Mouse (Mus musculus): ENCODE data around the gene Kcnk5. TPM values are rescaled to one million over a fixed set of nuclear protein-coding genes. Genes with fewer than 3 reads are reported as not detected.

The Kcnk5 gene
- polyA plus RNA-seq (2012; rRNA removed), result 4.3 and 5.7 TPM in 2 replicates

DNA sequence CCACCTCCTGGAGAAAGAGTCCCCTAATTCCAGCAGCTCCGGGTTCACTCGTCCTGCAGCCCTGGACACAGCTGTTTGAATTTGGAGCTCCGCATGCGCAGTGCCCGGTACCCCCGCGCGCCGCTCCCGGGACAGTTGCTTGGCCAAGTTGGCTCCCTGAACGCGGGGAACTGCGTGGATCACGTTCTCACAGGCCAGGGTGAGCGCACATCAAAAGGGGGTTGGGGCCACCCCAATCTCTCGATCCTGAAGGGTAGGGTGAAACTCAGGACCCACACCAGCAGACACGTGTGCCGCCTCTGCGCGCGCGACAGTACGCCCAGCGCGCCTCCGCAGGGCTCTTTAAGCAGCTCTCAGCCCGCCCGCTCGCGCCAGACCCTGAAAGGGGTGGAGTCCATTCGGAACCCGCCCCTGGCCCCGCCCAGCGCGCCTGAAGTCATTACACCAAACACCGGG lies at the start of gene Kcnk5:
Gene Kcnk5, minus strand, starts transcription at position 344 of the 456 bp plus-strand sequence.
- WGBS, result under 1% methylated on average over 36 of the region's 36 CpGs
- TF ChIP-seq POLR2A (IDR thresholded peaks at IDR 0.05; ENCODE audit: borderline replicate concordance, extremely low read depth, low read depth, low read length) (peak; percentile 91; the same call in 1 of the 2 replicates), CTCF (IDR thresholded peaks at IDR 0.05; ENCODE audit: insufficient read depth, low read length) (no peak)
- H3K4me1 ChIP-seq (ENCODE audit: control insufficient read depth, insufficient read depth, low read length), result peaks cover 3% of the 10 kb centered on the region; the same call in 1 of the 2 replicates
- peak within 1 kb of the TSS; percentile 95 for H3K4me3 ChIP-seq (replicated peaks; ENCODE audit: extremely low read depth, low read depth, low read length)
- peak; percentile 89 for DNase-seq

DNA sequence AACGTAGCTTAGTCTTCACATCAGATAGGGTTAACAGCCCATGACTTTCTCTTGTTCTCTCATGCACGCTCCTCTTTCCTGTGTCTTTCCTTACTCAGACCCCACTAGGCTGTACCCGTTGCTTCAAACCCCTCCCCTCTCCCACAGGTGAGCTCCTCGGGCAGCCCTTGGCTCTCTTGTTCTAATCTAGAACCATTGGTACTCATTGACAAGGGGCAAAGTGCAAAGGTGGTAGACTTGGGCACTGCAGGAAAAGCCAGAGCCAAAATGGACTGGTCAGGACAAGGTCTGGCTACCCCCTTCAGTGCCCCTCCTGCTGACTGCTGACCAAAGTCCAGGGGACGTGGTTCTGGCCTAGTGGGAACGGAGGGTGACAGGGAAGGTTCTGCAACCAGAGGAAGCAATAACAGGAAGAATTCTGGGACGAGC lies 48.5 kb upstream of the Kcnk5 start:
- TF ChIP-seq POLR2A (IDR thresholded peaks at IDR 0.05; ENCODE audit: borderline replicate concordance, extremely low read depth, low read depth, low read length), result no peak
- TF ChIP-seq CTCF (IDR thresholded peaks at IDR 0.05; ENCODE audit: insufficient read depth, low read length), result no peak
- no peak for DNase-seq
- Histone ChIP-seq H3K4me3 (replicated peaks; ENCODE audit: extremely low read depth, low read depth, low read length) (no peak overlapping the region), H3K4me1 (ENCODE audit: control insufficient read depth, insufficient read depth, low read length) (no peaks in the 10 kb centered on the region)
- WGBS, result 77% methylated on average over 7 of the region's 7 CpGs

DNA sequence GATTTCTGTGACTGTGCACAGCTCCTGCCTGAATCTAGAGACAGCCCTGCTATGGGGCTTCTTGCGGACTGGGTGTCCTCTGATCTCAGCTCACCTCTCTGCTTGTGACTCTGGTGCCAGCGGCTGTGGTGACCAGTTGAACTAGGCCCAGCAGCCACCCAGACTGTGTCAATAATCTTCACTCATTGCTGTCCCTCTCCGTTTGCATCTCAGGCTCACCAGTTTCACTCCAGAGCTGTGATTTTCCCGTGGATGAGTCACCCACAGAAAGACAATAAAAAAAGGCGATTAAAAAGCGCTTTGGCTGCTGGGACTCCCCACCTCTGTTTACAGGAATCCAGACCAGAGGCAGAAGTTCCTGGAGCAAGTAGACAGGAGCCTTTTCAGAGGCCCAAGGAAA lies 47.8 kb upstream of the Kcnk5 start:
- TF ChIP-seq CTCF (IDR thresholded peaks at IDR 0.05; ENCODE audit: insufficient read depth, low read length) (no peak), POLR2A (IDR thresholded peaks at IDR 0.05; ENCODE audit: borderline replicate concordance, extremely low read depth, low read depth, low read length) (no peak)
- Histone ChIP-seq H3K4me3 (replicated peaks; ENCODE audit: extremely low read depth, low read depth, low read length) (no peak overlapping the region), H3K4me1 (ENCODE audit: control insufficient read depth, insufficient read depth, low read length) (no peaks in the 10 kb centered on the region)
- no peak for DNase-seq
- 66% methylated on average over 6 of the region's 6 CpGs for WGBS

DNA sequence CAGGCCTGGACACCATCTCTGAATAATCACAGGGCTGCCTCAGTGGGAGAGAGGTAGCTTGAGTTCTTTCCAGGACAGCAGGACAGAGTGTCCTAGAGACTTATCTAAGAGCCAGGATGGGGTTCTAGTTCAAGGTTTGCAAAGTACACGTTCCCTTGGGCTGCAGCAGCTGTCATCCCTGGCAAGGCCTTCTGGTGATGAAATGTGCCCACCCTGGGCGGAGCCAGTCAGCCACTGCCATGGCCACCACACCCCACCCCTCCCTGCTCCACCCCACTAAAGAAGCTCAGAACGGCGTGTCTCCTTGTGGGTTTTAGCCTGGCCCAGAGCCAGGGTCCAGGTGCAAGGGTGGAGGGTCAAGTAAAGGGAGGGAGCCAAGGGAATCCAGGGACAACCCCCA lies 46.7 kb upstream of the Kcnk5 start:
- no peak overlapping the region for H3K4me3 ChIP-seq (replicated peaks; ENCODE audit: extremely low read depth, low read depth, low read length)
- TF ChIP-seq CTCF (IDR thresholded peaks at IDR 0.05; ENCODE audit: insufficient read depth, low read length) (no peak), POLR2A (IDR thresholded peaks at IDR 0.05; ENCODE audit: borderline replicate concordance, extremely low read depth, low read depth, low read length) (no peak)
- no peak for DNase-seq
- 57% methylated on average over 4 of the region's 4 CpGs for WGBS
- H3K4me1 ChIP-seq (ENCODE audit: control insufficient read depth, insufficient read depth, low read length), result no peaks in the 10 kb centered on the region

DNA sequence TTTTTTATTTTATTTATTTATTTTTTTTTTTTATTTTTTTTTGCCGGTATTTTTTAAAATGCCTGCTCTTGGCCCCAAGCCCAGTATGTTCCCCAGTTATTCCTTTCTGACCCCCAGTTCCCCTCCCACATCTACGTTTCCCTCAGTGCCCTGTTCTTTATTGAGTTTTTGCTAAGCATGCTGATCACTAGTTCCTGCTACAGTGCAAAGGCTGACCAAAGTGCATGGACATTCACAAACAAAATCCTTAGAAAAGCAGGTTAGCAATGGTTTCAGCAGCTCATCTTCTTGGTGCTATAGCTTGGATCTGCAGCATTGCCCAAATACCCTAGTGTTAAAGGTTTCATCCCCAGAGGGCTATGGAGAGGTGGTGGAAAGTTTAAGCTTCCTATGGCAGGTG lies 45.4 kb upstream of the Kcnk5 start:
- DNase-seq, result no peak
- 49% methylated on average over 2 of the region's 2 CpGs for WGBS
- Histone ChIP-seq H3K4me1 (ENCODE audit: control insufficient read depth, insufficient read depth, low read length) (no peaks in the 10 kb centered on the region), H3K4me3 (replicated peaks; ENCODE audit: extremely low read depth, low read depth, low read length) (no peak overlapping the region)
- TF ChIP-seq POLR2A (IDR thresholded peaks at IDR 0.05; ENCODE audit: borderline replicate concordance, extremely low read depth, low read depth, low read length) (no peak), CTCF (IDR thresholded peaks at IDR 0.05; ENCODE audit: insufficient read depth, low read length) (no peak)

DNA sequence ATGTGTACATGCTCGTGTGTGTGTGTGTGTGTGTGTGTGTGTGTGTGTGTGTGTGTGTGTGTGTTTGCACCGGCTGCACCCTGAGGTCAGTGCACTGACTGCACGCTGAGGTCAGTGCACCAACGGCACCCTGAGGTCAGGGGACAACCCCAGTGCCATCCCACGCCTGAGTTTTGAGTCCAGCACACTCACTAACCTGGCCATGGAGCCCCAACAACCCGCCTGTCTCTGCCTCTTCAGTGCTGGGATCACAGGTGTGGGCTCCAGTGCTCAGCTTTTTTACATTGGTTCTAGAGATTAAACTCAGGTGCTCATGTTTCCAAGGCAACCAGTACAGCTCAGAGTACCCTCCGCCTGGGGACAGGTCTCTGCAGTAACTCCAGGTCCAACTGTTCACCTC lies 44.9 kb upstream of the Kcnk5 start:
- no peak overlapping the region for H3K4me3 ChIP-seq (replicated peaks; ENCODE audit: extremely low read depth, low read depth, low read length)
- TF ChIP-seq POLR2A (IDR thresholded peaks at IDR 0.05; ENCODE audit: borderline replicate concordance, extremely low read depth, low read depth, low read length), result no peak
- TF ChIP-seq CTCF (IDR thresholded peaks at IDR 0.05; ENCODE audit: insufficient read depth, low read length), result no peak
- no peaks in the 10 kb centered on the region for H3K4me1 ChIP-seq (ENCODE audit: control insufficient read depth, insufficient read depth, low read length)
- 49% methylated on average over 7 of the region's 7 CpGs for WGBS
- DNase-seq, result no peak

DNA sequence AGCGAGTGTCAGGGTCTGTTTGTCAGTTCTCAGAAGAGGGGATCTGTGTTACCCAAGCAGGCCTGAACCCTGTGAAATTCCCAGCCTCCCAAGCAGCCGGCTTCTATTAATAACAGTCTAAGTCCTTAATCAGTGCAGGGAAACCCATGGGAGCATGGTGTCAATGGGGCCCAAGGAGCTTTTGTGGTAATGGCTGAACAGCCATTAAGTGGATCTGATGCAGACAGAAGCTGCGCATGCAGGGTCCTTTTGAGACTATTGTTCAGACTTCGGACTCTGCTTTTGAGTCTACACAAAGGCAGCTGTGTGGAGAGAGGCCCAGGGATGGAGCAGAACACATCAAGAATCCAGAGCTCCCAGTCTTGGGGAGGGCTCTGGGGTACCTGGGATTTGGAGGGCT lies 43.9 kb upstream of the Kcnk5 start:
- TF ChIP-seq POLR2A (IDR thresholded peaks at IDR 0.05; ENCODE audit: borderline replicate concordance, extremely low read depth, low read depth, low read length) (no peak), CTCF (IDR thresholded peaks at IDR 0.05; ENCODE audit: insufficient read depth, low read length) (no peak)
- no peak for DNase-seq
- Histone ChIP-seq H3K4me1 (ENCODE audit: control insufficient read depth, insufficient read depth, low read length) (no peaks in the 10 kb centered on the region), H3K4me3 (replicated peaks; ENCODE audit: extremely low read depth, low read depth, low read length) (no peak overlapping the region)
- 84% methylated on average over 4 of the region's 4 CpGs for WGBS

DNA sequence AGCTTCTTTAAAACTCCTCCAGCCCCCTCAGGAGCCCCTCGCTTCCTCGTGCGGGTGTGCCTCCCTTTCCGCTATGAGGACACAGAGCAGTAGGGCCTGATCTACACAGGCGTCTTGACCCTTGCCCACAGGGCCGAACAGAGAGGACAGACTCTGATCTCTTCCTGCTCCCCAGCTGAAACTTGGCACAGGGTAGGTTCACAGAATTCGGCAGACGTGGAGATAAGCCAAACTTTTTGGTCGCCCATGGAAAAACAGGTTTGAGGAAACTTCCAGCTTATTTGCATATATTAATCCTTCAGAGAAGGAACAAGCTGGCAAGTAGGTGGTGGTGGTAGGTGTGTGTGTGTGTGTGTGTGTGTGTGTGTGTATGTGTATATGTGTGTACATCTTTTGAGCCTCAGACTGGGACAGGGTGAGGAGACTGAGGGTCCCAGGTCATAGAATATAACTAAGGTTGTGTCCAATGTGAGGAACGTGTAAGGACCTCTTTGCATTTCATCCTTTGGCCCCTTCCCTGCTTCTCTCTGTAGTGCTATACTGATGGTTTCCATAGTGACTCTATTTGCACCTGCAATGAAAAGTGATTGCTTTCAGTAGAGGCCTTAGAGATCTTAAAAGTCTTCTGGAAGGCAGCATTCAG lies 43.1 kb upstream of the Kcnk5 start:
- Histone ChIP-seq H3K4me1 (ENCODE audit: control insufficient read depth, insufficient read depth, low read length) (no peaks in the 10 kb centered on the region), H3K4me3 (replicated peaks; ENCODE audit: extremely low read depth, low read depth, low read length) (no peak overlapping the region)
- TF ChIP-seq POLR2A (IDR thresholded peaks at IDR 0.05; ENCODE audit: borderline replicate concordance, extremely low read depth, low read depth, low read length), result no peak
- no peak for TF ChIP-seq CTCF (IDR thresholded peaks at IDR 0.05; ENCODE audit: insufficient read depth, low read length)
- no peak for DNase-seq
- WGBS, result 40% methylated on average over 10 of the region's 10 CpGs

DNA sequence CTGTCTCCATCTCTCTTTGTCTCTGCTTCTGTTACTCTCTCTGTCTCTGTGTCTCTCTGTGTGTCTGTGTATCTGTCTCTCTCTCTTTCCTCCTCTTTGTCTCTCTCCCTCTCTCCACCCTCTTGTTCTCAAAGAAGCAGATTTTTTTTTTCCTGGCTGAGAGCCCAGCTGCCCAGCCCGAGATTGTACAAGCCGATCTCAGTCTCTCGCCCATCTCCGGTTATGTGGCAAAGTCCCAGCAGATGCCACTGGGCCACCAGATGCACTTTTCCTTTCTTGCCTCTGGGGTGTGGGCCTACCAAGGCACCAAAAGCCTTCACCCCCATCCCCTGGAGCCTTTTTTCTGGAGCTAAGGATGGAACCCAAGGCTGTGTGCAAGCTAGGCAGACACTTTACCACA lies 42.6 kb upstream of the Kcnk5 start:
- no peak for TF ChIP-seq CTCF (IDR thresholded peaks at IDR 0.05; ENCODE audit: insufficient read depth, low read length)
- no peak for TF ChIP-seq POLR2A (IDR thresholded peaks at IDR 0.05; ENCODE audit: borderline replicate concordance, extremely low read depth, low read depth, low read length)
- H3K4me1 ChIP-seq (ENCODE audit: control insufficient read depth, insufficient read depth, low read length), result no peaks in the 10 kb centered on the region
- no peak for DNase-seq
- WGBS, result 11% methylated on average over 4 of the region's 4 CpGs
- H3K4me3 ChIP-seq (replicated peaks; ENCODE audit: extremely low read depth, low read depth, low read length), result no peak overlapping the region

DNA sequence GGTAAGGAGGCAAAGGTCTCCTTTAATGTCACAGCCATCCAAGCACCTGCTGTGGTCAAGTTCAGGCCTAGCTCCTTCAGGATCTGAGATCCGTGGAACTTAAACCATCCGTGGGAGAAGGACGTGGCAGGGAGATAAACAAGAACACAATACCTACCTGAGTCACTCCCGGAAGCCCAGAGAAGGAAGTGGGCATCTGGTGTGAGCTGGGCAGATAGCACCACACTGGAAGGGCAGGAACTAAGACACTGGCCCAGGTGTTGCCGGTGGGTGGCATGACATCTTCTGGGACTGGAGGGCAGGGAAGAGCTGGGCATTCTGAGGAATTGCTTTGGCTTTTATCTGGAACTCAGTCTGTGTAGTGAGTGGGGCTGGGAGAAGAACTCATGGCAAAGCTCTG lies 41.6 kb upstream of the Kcnk5 start:
- TF ChIP-seq CTCF (IDR thresholded peaks at IDR 0.05; ENCODE audit: insufficient read depth, low read length), result no peak
- no peak for TF ChIP-seq POLR2A (IDR thresholded peaks at IDR 0.05; ENCODE audit: borderline replicate concordance, extremely low read depth, low read depth, low read length)
- WGBS, result 47% methylated on average over 5 of the region's 5 CpGs
- no peaks in the 10 kb centered on the region for H3K4me1 ChIP-seq (ENCODE audit: control insufficient read depth, insufficient read depth, low read length)
- no peak overlapping the region for H3K4me3 ChIP-seq (replicated peaks; ENCODE audit: extremely low read depth, low read depth, low read length)
- DNase-seq, result no peak
